Mouse (Mus musculus): ENCODE results near the gene St3gal5. TPM values are rescaled to one million over a fixed set of nuclear protein-coding genes. Genes with fewer than 3 reads are reported as not detected.

Gene St3gal5
- total and polyA plus RNA-seq, 3 experiments = 4.0 to 21.4 (median 19.8) TPM

DNA sequence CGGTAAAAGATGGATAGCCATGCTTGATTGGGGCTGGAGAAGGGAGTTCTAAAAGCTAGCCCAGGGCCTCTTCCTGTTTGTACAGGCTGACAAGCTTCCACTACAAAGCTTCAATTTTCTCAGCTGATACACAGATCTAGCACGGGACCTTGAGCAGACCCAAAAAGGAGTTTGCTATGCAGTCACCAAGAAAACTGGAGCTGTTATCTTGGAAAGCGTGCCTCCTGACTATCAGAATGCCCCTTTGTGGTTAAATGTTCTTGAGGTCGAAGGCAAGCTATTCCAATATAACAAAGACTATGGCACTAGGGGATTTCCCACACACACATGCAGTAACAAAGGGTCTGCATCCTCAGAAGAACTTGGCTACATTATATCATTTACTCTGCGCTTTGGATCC is 1.2 kb upstream of the St3gal5 start:
- TF ChIP-seq IRF4 (IDR thresholded peaks at IDR 0.05; ENCODE audit: low read depth, low read length) (no peak), KAT2A (IDR thresholded peaks at IDR 0.05; ENCODE audit: insufficient replicate concordance, low read length) (no peak), RAD21 (IDR thresholded peaks at IDR 0.05; ENCODE audit: low read depth, low read length) (no peak), USF1 (IDR thresholded peaks at IDR 0.05; ENCODE audit: low read depth, low read length) (no peak), ETS1 (conservative IDR thresholded peaks at IDR 0.05; ENCODE audit: low read depth, low read length) (no peak), SMC3 (IDR thresholded peaks at IDR 0.05; ENCODE audit: low read depth, low read length) (no peak), POLR2AphosphoS2 (IDR thresholded peaks at IDR 0.05; ENCODE audit: low read depth, low read length) (no peak), GABPA (IDR thresholded peaks at IDR 0.05; ENCODE audit: insufficient replicate concordance, low read depth, low read length) (no peak), JUN (IDR thresholded peaks at IDR 0.05; ENCODE audit: insufficient read depth, low read depth, low read length) (no peak), RCOR1 (conservative IDR thresholded peaks at IDR 0.05; ENCODE audit: low read depth, low read length) (no peak), E2F4 (IDR thresholded peaks at IDR 0.05; ENCODE audit: insufficient replicate concordance, low read depth, low read length) (no peak), MAFK (IDR thresholded peaks at IDR 0.05; ENCODE audit: insufficient replicate concordance, low read length) (no peak), CHD1 (IDR thresholded peaks at IDR 0.05; ENCODE audit: low read depth, low read length) (0 out of 2 replicates have a peak, but pooled peaks have one; percentile 6), MEF2A (IDR thresholded peaks at IDR 0.05; ENCODE audit: borderline replicate concordance, low read depth, low read length) (0 out of 2 replicates have a peak, but pooled peaks have one; percentile 11), TCF12 (IDR thresholded peaks at IDR 0.05; ENCODE audit: low read depth, low read length) (no peak), POLR2A (IDR thresholded peaks at IDR 0.05; ENCODE audit: low read depth, low read length) (no peak), ZC3H11A (IDR thresholded peaks at IDR 0.05; ENCODE audit: low read depth, low read length) (no peak), BHLHE40 (IDR thresholded peaks at IDR 0.05; ENCODE audit: low read depth, low read length) (peak; percentile 81), CTCF (conservative IDR thresholded peaks at IDR 0.05 in 1 of 2, IDR thresholded peaks at IDR 0.05 in 1 of 2; ENCODE audit: low read depth in 2 of 2, low read length in 2 of 2) (no peak), MAX (IDR thresholded peaks at IDR 0.05; ENCODE audit: low read length) (no peak), ZKSCAN1 (IDR thresholded peaks at IDR 0.05; ENCODE audit: borderline replicate concordance, low read depth, low read length) (no peak), CHD2 (IDR thresholded peaks at IDR 0.05; ENCODE audit: low read length) (no peak), SIN3A (IDR thresholded peaks at IDR 0.05; ENCODE audit: low read length) (no peak; the same call in 1 of the 2 replicates)
- Histone ChIP-seq H3K4me2 (ENCODE audit: insufficient read depth, low read depth, poor library complexity, severe bottlenecking) (peak overlapping the region; percentile 95), H3K27me3 (replicated peaks) (no peaks in the 10 kb centered on the region), H3K27ac (ENCODE audit: insufficient read depth, low read depth) (peak overlapping the region; percentile 42; the same call in 1 of the 2 replicates), H3K9me3 (replicated peaks; ENCODE audit: low read length) (no peaks in the 10 kb centered on the region), H3K36me3 (replicated peaks in 1 of 2; ENCODE audit: control insufficient read depth in 1 of 2, insufficient read depth in 1 of 2, low read length in 1 of 2) (peaks cover 0 to 2% of the 10 kb centered on the region in 2 experiments), H3K4me1 (ENCODE audit: control insufficient read depth in 1 of 2, insufficient read depth in 2 of 2) (peaks cover 14 to 56% of the 10 kb centered on the region in 2 experiments), H3K4me3 (replicated peaks in 1 of 3; ENCODE audit: low read depth in 2 of 3, low read length in 2 of 3, poor library complexity in 1 of 3) (peak overlapping the region in 1 of 3 experiments; percentile 84), H3K9ac (ENCODE audit: insufficient read depth, low read depth) (peak overlapping the region; percentile 11), H3K79me2 (replicated peaks; ENCODE audit: control insufficient read depth, extremely low read depth, insufficient read depth, poor library complexity, severe bottlenecking) (peaks cover 23% of the 10 kb centered on the region)
- DNase-seq (ENCODE audit: extremely low read depth) = no peak
- in situ Hi-C loops (cut with MboI; ENCODE audit: low pct_ligation_motif_present, low pct_unique_long_range_greater_than_20kb, low sequenced_read_pairs) = no loop called here
- dilution Hi-C loops (cut with MboI; ENCODE audit: extremely low pct_ligation_motif_present, extremely low pct_unique_long_range_greater_than_20kb, low sequenced_read_pairs) = no loop called here
